Mouse (Mus musculus) adrenal gland, postnatal 4 days (tissue): ENCODE measurements around the gene Bach2. TPM values are rescaled to one million over a fixed set of nuclear protein-coding genes. Genes with fewer than 3 reads are reported as not detected.

Source experiments
- DNase-seq, 2 experiments: peaks; one replicate each; pipeline ENCODE4 v3.0.0; 2021 to 2022; ENCODE audit warnings: low spot score in 2 of 2, mixed read lengths in 2 of 2
- total RNA-seq, 2 experiments: library from RNA; stranded (reverse); gene quantifications; 2 replicates each; pipeline ENCODE4 v1.2.3; 2021

Gene Bach2
- total RNA-seq, 2 experiments from 2014 or later = 14.1 to 14.4 TPM

- no peak for DNase-seq
Measured at GRCm38 (mm10) chr4:32587543-32587942, 348.9 kb downstream of the Bach2 start.

- no peak for DNase-seq
Measured at GRCm38 (mm10) chr4:32588237-32588636, 349.6 kb downstream of the Bach2 start.

GRCm38 (mm10) chr4:32601135-32601534 lies 362.5 kb downstream of the Bach2 start:
- DNase-seq = peak; percentile 22 to 33

- DNase-seq = no peak
Measured at GRCm38 (mm10) chr4:32602660-32603059, 364.1 kb downstream of the Bach2 start, which contains the start of gene Gja10. Gene Gja10 (minus strand): TSS chr4:32602760.

- DNase-seq = peak; percentile 94 to 98
Measured at GRCm38 (mm10) chr4:32615034-32615881, 376.7 kb downstream of the Bach2 start, which contains the start of gene Casp8ap2. Gene Casp8ap2 (plus strand): TSS chr4:32615451.

- no peak for DNase-seq
Measured at GRCm38 (mm10) chr4:32621637-32622036, 383.0 kb downstream of the Bach2 start.
